Mouse (Mus musculus) urinary bladder, postnatal 36 days (tissue): ENCODE measurements around the gene Gm45837.

Experiments used
- DNase-seq, 2 experiments: peaks; one replicate each; pipeline ENCODE4 v3.0.0; 2022; ENCODE audit warnings: low spot score in 2 of 2, mixed read lengths in 1 of 2

Gm45837 gene

DNA sequence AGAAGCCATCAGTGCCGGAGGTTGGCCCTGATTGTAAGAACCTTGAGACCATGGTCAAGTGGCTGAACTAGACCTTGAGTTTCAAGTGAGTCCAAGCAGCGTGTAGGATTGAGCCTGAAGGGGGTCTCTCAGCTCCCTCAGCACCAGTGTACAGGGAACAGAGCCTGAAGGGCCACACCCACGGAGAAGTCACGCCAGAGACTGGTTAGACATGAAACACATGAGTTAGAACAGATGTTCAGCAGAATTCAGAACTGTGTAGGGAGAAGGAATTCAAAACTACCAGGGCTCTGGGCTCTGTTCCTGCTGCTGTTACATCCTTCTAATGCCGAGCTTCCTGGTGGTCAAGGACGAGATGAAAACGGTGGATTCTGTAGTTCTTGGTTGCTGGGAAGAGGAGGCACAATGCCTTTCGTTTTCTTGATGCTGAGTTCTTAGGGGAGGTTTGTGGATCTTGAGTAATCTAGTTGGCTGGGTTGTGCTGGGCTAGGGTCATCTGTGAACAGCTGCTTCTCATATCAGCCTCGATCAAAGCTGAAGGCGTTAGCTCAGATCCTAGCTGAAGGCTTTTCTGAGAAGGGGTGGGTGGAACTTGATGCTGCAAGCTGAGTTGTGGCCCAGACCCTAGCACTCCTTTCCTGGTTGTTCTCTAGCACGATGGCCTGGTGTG is at the start of gene Gm45837:
Gene Gm45837, plus strand, starts transcription at position 620 of the 670 bp plus-strand sequence.
- no peak for DNase-seq

DNA sequence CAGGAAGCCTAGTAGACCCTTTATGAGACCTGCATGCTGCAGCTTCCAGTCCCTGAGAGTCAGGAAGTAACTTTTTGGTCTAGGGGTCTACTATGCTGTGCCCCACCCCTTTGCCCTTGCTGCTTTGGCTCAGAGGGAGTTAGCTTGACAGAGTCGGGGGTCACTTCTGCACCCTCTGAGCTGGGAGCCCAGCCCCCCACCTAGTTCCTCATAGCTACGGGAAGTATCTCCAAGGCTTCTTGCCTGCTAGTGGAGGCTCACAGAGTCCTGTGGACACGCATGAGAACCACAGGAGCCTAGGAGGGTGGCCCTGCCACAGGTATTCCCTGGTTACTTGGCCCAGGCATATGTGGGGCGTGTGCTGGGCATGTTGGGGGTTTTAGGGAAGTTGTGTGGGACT is 49.7 kb upstream of the Gm45837 start:
- no peak for DNase-seq

DNA sequence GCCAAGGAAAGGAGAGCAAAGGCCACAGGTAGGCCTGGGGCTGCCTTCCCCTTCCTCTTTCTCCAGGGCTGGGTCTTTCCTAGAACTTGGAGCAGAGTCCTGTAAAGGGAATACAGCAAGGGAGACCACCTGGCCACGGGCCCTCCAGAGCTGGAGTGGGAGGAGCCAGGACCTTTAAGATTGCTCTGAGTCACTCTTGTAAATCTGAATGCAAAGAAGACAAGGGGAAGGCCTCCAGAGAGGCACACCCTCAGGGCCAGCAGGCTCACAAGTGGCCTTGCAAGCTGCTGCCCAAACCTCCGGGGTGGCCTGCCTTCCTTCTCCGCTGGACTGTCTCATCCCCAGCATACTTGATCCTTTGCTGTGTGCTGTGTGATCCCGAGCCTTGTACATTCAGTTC is 48.9 kb upstream of the Gm45837 start:
- DNase-seq, result no peak

DNA sequence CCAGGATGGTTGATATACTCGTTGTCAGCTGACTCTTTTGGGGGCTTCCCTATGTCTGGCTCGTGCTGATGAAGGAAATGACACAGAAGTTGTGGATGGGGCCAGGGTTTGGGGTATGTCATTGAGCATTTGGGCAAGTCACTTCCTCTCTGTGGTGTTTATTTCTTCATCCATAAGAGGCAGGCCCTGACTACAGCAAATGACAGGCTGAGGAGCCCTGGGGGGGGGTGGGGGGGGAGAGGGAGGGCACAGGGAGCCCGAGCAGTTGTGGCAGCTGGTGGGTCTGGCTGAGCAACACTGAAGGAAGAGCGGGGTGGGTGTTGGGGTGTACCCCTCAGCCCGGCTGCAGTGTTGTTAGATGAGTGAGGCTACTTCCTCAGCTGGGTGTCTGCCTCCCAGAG is 47.9 kb upstream of the Gm45837 start:
- no peak for DNase-seq

DNA sequence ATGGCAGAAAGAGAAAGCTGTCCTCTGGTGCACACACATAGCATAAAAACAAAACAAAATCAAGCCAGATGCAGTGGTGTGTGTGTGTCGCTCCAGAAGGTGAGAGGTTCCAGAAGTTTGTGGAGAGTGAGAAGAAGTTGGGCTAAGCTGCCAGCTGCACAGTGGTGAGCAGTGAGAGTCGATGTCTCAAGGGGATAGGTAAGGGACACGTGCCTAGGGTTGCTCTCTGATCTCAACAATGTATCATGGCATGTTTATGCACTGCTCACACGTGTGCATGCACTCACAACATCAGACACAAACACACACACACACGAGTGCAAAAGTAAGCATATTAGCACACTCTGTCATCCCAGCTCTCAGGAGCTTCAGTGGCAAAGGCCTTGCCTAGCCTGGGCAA is 46.8 kb upstream of the Gm45837 start:
- no peak for DNase-seq

DNA sequence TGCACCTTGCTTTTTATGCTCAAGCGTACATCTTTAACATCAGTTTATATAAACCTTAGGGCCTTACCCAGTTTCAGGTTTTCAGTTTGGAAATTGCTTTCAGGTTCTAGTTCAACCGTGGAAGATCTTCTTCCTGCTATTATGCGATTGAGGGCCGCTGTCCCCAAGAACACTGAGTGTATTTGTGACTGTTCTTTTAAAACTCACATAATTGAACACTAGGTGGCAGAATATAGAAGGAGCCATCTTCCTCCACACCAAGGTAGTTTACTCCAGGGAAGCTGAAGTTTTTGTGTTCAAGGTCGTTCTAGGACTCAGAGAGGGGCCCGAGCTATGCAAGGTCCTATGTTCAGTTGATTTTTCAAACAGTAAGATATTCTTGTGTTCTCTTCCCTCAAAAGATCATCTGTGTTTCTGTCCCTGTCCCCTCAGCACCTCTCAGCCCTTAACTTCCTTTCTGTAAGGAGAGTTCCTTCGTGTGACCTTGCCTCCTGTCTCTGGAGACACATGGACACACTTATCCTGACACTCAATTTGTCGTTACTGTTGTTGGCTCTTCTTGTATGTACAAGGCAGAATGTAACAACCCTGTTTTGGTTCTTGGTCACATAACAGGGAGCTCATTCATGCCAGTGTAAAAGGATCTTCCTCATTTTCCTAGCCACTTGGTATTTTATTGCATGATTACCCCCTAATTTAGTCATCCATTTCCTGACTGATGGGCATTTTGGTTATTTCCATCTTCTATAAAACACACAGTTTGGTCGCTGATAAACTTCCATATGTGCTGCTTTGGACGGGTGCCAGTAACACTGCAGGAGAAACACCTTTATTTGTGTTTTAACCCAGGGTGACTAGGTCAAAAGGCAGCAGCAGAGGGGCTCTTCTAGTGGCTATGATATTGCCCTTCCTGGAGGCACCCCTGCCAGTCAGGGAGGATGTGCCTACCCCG is 42.5 kb upstream of the Gm45837 start:
- no peak for DNase-seq

DNA sequence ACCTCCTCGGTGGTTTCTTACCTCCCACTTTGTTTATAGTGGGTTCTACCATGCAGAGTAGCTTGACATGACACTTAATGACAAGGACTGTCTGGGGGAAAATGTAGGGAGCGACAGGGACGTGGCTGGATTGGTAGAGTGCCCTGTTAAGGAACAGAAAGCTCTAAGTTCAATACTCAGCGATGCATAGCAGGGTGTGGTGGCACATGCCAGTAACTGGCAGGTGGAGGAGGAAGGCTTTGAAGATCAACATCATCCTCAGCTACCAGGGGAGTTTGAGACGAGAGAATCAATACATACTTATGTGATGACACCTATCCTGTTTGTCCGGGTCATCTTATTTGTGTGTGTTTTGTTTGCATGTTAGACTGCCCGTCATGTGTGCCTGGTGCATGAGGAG is 41.0 kb upstream of the Gm45837 start:
- no peak for DNase-seq

DNA sequence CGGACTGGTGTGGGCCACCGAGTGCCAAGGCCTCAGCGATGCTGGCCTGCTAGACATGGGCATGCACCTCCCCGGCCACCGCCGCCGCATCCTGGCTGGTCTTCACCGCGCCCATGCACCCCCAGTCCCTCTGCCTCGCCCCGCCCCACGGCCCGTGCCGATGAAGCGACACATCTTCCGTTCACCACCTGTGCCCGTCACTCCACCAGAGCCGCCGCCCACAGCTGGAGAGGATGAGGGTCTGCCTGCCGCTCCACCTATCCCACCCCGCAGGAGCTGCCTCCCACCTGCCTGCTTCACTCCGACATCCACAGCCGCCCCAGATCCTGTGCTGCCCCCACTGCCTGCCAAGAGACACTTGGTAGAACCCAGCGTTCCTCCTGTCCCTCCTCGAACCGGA is 37.6 kb upstream of the Gm45837 start:
- no peak for DNase-seq

DNA sequence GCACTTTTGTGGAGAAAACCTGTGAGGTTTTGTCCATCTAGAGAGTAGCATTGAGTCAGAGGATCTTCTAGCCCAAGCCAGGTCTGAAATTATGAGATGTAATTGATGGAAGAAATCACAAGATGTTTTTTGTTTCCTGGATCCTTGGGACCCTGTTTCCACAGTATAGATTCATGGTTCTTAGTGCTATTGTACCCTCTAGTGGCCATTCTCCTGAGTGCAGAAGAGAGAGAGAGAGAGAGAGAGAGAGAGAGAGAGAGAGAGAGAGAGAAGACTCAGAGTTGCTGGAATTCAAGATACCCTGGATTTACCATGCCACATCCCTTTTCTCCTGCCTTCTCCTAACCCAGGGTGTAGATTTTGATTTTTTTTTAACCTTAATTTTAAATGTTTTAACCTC is 36.5 kb upstream of the Gm45837 start:
- no peak for DNase-seq

DNA sequence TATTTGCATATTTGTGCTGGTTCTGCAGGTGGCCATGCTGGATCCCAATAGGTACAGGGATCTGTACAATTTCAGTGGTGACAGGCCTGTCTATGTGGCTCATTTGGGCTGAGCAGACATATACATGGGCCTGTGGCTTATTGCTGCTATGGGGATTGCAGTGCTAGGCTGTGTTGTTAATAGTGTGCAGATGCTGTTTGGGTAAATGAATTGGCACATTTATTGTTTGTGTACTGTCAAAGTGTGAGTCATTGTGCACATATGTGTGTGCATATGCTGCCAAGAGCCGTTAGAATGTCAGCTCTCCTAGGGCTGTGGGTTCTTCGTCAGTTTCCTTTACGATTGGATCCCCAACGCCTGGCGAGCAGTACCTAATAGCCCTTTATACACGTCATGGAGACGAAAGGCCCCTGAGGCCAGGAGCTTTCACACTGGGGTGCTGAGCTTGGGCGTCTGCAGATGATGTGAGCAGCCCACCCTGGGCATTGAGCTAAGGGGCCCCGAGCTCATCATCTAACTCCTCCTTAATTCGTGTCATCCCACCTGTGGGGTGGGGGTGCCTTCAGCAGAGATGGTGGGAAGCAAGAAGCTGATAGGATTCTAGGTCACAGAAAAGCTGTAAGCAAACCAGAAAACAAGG is 33.9 kb upstream of the Gm45837 start:
- DNase-seq, result no peak

DNA sequence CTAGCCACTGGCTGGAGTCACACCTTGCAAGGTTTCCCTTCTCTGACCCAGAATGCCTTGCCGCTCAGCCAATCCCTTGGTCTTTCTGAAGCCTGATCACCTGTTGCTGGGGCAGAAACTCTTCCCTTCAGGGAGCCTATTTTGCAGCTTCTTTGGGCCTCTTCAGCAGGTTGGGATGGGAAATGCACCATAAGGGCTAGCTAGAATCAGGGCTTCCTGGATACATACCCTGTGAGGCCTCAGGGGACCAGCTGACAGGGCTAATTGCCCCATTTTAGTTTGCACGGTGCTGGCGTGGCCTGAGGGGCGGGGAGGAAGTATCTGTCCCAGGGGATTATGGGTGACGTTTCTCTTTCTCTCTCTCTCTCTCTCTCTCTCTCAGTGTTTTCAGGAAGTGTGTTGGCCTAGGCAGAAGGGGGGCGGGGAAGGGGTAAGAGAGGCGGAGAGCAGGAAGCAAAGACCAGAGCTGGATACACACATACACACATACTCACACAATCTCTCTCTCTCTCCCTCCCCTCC is 32.9 kb upstream of the Gm45837 start:
- DNase-seq, result peak; percentile 74 to 82

DNA sequence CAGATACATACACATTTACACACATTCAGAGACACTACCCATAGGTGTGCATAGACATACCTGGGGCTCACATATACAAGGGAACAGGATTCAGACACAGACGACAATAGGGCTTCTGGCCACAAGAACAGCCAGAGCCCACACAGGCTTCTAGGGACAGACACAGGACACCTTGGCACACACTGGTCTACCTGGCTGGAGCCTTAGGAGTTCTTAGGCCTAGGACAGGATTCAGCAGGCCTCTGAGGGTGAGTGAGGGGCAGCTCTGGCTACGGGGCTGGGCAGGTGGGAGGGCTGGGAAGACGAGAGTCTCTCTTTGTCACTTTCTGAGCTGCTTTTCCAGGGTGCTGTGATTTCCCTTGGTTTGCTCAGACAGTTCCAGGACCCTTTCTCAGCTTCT is 32.4 kb upstream of the Gm45837 start:
- no peak for DNase-seq

DNA sequence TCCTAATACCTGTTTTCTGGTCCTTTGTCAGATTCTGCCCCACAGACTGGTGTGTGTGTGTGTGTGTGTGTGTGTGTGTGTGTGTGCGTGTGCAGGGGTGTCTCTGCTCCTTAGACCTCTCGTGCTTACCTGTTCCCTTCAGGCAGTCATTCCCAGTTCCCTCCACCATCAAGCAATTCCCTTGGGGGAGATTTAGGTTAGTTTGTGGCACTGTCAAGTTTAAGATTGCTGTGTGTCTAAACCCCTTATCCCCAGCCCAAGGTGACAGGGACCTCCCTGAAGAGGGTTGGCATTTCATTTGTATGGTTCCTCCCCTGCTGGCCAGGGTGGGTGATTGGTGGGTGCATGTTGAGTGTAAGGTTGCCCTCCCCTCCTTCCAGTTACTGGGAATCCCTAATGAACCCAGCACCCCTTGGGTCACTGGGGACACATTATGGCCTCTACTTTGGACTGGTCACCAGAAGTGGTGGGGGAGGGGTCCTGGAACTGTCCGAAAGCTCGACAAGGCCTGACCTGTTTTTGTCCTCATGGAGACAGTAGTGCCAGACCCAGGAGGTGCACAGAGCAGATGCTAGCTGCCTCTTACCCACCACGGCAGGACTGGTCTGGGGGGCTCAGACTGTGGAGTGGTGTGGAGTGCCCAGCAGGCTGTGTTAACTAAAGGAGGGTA is 31.8 kb upstream of the Gm45837 start:
- DNase-seq, result no peak

DNA sequence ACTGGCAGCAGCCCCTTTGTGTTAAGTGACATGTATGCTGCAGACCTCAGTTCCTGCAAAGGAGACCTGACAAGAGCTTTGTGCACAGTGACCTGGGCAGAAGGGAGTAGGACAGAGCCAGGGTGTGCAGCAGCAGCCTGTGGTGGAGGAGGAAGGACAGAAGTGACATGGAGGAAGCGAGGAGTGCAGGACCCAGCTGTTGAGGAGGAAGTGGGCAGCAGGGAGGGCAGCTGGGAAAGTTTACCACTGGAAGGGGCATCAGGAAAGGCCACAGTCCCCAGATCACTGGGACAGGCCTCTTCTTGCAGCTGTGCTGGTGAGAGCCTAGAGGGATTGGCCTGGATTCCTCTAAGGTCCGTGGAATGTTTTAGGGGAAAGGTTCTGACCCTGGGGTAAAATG is 31.0 kb upstream of the Gm45837 start:
- DNase-seq, result no peak

DNA sequence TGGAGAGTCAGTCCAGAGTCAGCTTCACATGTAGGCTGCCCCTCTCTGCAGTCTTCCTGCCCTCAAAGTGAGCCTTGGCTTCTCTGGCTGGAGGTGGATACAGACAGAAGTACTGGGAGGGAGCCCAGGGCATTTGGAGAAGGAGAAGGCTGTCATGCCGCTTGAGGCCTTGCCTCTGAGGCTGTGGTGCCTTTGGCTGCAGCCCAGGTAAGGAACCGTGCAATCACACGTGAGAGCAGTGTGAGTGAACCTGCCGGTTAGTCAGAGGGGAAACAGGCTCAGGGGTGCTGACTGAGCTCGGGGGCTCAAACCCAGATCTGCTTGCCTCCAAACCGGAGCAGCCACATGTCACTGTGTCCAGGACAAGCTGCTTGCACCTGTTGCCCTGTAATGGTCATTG is 29.2 kb upstream of the Gm45837 start:
- peak in 1 of 2 experiments; percentile 58 for DNase-seq

DNA sequence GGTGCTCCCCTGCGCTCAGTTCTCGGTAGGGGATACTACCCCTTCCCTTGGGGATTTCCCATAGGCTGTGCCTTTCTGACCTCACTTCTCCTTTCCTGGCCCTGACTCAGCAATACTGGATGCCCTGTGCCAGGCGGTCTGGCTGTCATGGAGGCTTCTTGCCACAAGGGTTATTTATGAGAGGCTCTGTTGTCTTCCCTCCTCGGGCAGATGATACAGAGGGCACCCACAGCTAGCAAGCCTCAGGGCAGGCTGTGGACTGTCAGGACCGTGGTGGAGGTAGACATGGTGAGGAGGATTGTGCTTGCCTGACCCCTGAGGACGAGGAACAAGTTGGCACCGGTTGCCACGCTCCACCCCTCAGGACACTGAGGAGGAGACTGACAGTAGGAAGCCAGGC is 28.3 kb upstream of the Gm45837 start:
- DNase-seq, result no peak

DNA sequence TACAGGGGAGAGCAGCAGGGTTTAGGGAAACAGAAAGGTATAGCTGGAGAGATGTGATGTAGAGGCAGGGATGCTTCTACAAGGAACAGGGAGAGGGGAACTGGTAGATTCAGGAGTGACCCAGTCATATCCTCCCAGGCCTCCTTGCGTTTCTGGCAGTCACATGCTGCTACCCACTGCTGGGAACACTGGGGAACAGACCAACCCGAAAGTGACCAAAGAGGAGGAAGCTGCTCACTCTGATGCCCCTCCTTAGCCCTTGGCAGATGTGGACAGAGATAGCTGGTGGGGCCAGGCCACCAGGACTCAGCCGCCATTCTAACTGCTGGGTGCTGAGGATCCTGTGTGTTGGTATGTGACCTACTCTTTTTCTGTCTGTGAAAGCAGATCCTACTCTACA is 26.9 kb upstream of the Gm45837 start:
- DNase-seq, result no peak

DNA sequence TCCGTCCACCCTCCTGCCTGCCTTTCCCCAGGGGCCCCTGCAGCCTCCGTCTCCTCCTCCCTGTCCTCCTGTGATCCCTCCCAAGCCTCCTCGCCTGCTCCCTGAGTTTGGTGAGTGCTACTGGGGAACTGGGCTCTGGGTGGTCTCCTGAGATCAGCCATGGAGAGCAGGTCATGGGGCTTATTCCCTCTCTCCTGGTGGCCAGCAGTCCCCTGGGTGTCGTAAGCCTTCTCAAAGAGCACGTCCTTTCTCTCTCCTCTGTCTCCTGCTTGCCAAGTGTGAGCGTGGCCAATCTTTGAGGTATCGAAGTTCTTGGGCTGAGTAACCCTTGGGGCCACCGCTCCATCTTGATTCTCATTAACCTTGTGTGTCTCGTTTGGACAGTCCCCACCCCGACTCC is 25.8 kb upstream of the Gm45837 start:
- no peak for DNase-seq

DNA sequence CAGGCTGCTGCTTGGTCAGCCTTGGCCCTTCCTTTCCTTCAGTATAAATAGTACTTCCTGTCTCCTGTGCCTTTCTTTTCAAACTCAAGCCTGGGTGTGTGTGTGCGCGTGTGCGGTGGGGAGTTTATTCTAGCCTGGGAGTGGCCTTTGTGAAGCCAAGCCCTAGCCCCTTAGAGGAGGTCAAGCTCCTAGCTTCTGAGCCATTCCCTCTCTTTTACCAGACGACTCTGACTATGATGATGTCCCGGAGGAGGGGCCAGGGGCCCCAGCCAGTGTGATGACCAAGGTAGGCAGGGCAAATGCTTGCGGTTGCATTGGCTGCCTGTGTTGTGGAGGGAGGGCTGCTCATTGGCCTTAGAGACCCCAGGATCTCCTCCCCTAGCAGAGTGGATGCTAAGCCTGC is 25.4 kb upstream of the Gm45837 start:
- no peak for DNase-seq

DNA sequence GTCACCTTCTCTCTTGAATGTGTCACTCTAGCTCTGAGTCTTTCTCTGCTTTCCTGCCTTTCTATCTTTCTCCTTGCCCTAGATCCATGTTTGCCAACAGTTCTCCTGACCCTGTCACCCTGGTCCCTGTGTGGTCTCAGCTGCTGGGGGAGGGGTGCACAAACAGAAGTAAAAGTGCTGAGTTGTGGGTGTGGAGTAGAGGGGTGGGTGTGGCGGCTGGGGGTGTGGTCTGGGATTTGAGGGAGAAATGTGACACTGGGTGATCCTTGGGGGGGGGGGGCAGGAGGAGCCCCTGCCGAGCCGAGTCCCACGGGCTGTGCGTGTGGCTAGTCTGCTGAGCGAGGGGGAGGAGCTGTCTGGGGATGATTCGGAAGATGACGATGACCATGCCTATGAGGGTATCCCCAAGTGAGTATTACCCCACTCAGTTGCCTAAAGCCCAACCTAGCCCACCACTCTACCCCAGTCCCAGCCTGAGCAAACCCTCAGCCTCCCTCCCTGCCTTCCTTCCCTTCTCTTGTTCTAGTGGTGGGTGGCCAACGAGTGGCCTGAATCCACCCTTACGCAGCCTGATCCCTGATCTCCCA is 24.7 kb upstream of the Gm45837 start:
- DNase-seq, result no peak

DNA sequence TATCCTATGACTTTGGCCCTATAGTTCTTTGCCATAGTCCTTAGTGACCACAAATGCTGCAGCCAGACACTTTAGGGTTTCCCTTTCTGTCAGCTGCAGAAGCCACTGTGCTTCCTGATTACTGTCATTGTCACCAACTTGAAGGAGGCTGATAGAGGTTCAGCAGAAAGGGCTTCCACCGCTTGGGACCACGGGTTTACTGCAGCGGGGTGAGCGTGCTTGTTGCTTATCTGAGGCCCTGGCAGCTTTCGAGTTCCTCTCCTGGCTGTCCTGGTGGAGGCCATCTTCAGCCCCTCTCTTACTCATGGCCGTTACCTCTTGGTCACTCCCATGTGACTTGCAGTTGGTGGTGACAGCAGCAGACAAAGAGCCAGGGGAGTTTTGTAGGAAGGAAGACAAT is 21.4 kb upstream of the Gm45837 start:
- DNase-seq, result no peak
